Mouse (Mus musculus) liver, adult 2 months (tissue): ENCODE measurements around the gene Dbil5. TPM values are rescaled to one million over a fixed set of nuclear protein-coding genes. Genes with fewer than 3 reads are reported as not detected.
A peak's percentile ranks its signal among the peaks of the same experiment; 100 is the strongest.
"Not testable (repeated sequence)": the region's sequence is repeated elsewhere in the genome, so short reads cannot be mapped to it uniquely, and the experiment has no call there.

Source experiments
- DNase-seq: peaks from one replicate; pipeline ENCODE4 v3.0.0-alpha.2; 2011; ENCODE audit warnings: low read depth, low spot score; ENCODE audit errors: extremely low read depth
- H3K27ac ChIP-seq: fragments of 200-500 bp; replicated peaks from 2 replicates; pipeline ENCODE4 v1.5.1; 2012; ENCODE audit warnings: low read depth, mild to moderate bottlenecking, control low read depth, inconsistent platforms, low read length; ENCODE audit not compliant: insufficient read depth
- H3K27me3 ChIP-seq: fragments of 200-500 bp; 2 replicates; pipeline ENCODE4 v1.6.1; 2012; ENCODE audit warnings: mild to moderate bottlenecking, moderate library complexity, low read length, inconsistent platforms; ENCODE audit not compliant: control insufficient read depth, insufficient read depth
- H3K36me3 ChIP-seq: fragments of 200-500 bp; 2 replicates; pipeline ENCODE4 v1.6.1; 2012; ENCODE audit warnings: low read length, inconsistent platforms; ENCODE audit not compliant: control insufficient read depth, insufficient read depth
- H3K4me1 ChIP-seq: fragments of 200-500 bp; 2 replicates; pipeline ENCODE4 v1.6.1; 2011; ENCODE audit warnings: low read length; ENCODE audit not compliant: control insufficient read depth, insufficient read depth
- H3K4me3 ChIP-seq: fragments of 200-500 bp; 2 replicates; pipeline ENCODE4 v1.5.1; 2011; ENCODE audit warnings: low read depth, mild to moderate bottlenecking, control low read depth, low read length, moderate library complexity; ENCODE audit not compliant: insufficient read depth
- H3K79me2 ChIP-seq: fragments of 200-500 bp; 2 replicates; pipeline ENCODE4 v1.6.1; 2012; ENCODE audit warnings: inconsistent platforms, mild to moderate bottlenecking, low read length, moderate library complexity; ENCODE audit not compliant: control insufficient read depth, insufficient read depth
- H3K9ac ChIP-seq: fragments of 200-500 bp; 2 replicates; pipeline ENCODE4 v1.6.1; 2012; ENCODE audit warnings: low read depth, mild to moderate bottlenecking, control low read depth, inconsistent platforms, low read length
- CTCF ChIP-seq: fragments of 200-500 bp; IDR thresholded peaks from 2 replicates; pipeline ENCODE4 v1.5.1; 2011; ENCODE audit warnings: low read depth, low read length, control low read depth
- POLR2A ChIP-seq: fragments of 200-500 bp; IDR thresholded peaks from 2 replicates; pipeline ENCODE4 v1.6.1; 2011; ENCODE audit warnings: low read length, control low read depth; ENCODE audit not compliant: insufficient read depth; ENCODE audit errors: extremely low read depth
- WGBS: fragments of 180-500 bp; shearing (Covaris S2); methylation state at CpG from one replicate; pipeline ENCODE4 v1.1.7; 2018; 5-methylcytosine and 5-hydroxymethylcytosine counted together
- polyA plus RNA-seq: library from polyadenylated mRNA; depleted of rRNA; stranded (reverse); fragments of >200 nt; gene quantifications from 2 replicates; pipeline ENCODE4 v1.2.3, GENCODE M21; 2012
- total RNA-seq: library from RNA; depleted of rRNA; stranded (reverse); fragments of >200 nt; gene quantifications from 2 replicates; pipeline ENCODE4 v1.2.3, GENCODE M21; 2014

Dbil5 gene
- total and polyA plus RNA-seq, 2 experiments, result 0.46 TPM

- TF ChIP-seq POLR2A (0 out of 2 replicates have a peak, but pooled peaks have one; percentile 17), CTCF (no peak)
- H3K27me3 ChIP-seq, result peaks cover 4% of the 10 kb centered on the region; the same call in 1 of the 2 replicates
- no peak overlapping the region; the same call in 1 of the 2 replicates for H3K27ac ChIP-seq
- WGBS, result under 1% methylated on average over 90 of the region's 90 CpGs
- H3K79me2 ChIP-seq, result no peaks in the 10 kb centered on the region
- H3K4me3 ChIP-seq, result peak overlapping the region; percentile 66
- peaks cover 3% of the 10 kb centered on the region; the same call in 1 of the 2 replicates for H3K4me1 ChIP-seq
- no peaks in the 10 kb centered on the region for H3K36me3 ChIP-seq
- DNase-seq, result peak; percentile 24
- H3K9ac ChIP-seq, result peak overlapping the region; percentile 74
Observed at GRCm38 (mm10) chr11:76201761-76202674, 15.4 kb upstream of the Dbil5 start.

DNA sequence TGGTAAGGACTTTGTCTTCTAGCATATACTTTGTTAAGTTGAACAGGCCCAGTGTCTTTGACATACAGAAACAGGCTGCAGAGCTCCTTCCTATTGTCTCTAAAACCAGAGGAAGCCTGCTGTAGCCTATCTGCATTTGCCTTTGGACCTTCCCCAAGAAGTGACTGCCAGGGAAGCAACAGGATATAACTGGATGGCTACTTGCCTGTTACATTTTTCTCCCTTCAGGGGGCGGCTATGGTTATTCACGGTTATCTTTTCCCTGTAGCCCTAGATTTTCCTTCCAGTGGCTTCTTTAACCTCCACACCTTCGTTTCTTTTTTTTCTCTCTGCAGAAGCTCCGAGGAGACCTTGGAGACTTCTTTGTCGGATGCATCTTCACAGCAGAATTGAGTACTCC is 10.6 kb upstream of the Dbil5 start:
- H3K36me3 ChIP-seq, result no peaks in the 10 kb centered on the region

GRCm38 (mm10) chr11:76210228-76210985 is 7.0 kb upstream of the Dbil5 start:
- no peak for DNase-seq
- no peak overlapping the region for H3K27ac ChIP-seq
- no peaks in the 10 kb centered on the region for H3K79me2 ChIP-seq
- WGBS, result 87% methylated on average over 13 of the region's 13 CpGs
- no peak overlapping the region for H3K9ac ChIP-seq
- H3K27me3 ChIP-seq, result no peaks in the 10 kb centered on the region
- no peaks in the 10 kb centered on the region for H3K36me3 ChIP-seq
- no peak overlapping the region for H3K4me3 ChIP-seq
- no peaks in the 10 kb centered on the region for H3K4me1 ChIP-seq
- TF ChIP-seq CTCF (no peak), POLR2A (no peak)

More for the DNA sequence above, 10.6 kb upstream of the Dbil5 start:
- no peak for DNase-seq
- Histone ChIP-seq H3K4me1 (peaks cover 3% of the 10 kb centered on the region; the same call in 1 of the 2 replicates), H3K27me3 (peaks cover 4% of the 10 kb centered on the region; the same call in 1 of the 2 replicates), H3K79me2 (no peaks in the 10 kb centered on the region), H3K4me3 (no peak overlapping the region), H3K27ac (no peak overlapping the region), H3K9ac (no peak overlapping the region)
- TF ChIP-seq CTCF, result no peak
- TF ChIP-seq POLR2A, result no peak
- 86% methylated on average over 5 of the region's 5 CpGs for WGBS

DNA sequence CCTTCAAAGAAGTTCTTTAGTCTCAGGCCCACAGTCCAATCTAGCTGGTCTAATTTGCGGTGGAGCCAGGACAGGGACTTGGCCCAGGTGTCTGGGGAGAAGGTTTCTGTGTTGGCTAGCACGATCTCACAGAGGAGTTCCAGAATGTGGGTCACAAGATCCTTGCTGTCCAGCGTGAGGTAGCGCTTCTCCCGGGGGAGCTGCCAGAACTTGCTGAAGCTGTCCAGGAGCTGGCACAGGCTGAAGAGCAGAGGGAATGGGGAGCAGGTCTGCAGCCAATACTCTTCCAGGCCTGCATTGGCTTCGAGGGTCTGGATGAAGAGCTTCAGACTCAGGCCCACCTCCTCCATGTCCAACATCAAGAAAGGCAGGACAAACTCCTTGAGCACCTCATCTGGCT is 5.8 kb upstream of the Dbil5 start:
- H3K9ac ChIP-seq, H3K27me3 ChIP-seq, H3K4me1 ChIP-seq, H3K4me3 ChIP-seq, H3K79me2 ChIP-seq, H3K36me3 ChIP-seq, DNase-seq, H3K27ac ChIP-seq: not testable (repeated sequence)
- WGBS, result 86% methylated on average over 5 of the region's 6 CpGs

- TF ChIP-seq POLR2A (no peak), CTCF (no peak)
- 92% methylated on average over 5 of the region's 5 CpGs for WGBS
- H3K27ac ChIP-seq, result no peak overlapping the region
- H3K36me3 ChIP-seq, result no peaks in the 10 kb centered on the region
- H3K27me3 ChIP-seq, result no peaks in the 10 kb centered on the region
- no peak for DNase-seq
- no peaks in the 10 kb centered on the region for H3K79me2 ChIP-seq
- 0 out of 2 replicates have a peak, but pooled peaks cover 4% of the 10 kb centered on the region for H3K4me1 ChIP-seq
- no peak overlapping the region for H3K9ac ChIP-seq
- H3K4me3 ChIP-seq, result no peak overlapping the region
Observed at GRCm38 (mm10) chr11:76213841-76214240, 3.6 kb upstream of the Dbil5 start.
